Mouse (Mus musculus): Measurements from ENCODE around the gene Mybph. TPM values are rescaled to one million over a fixed set of nuclear protein-coding genes. Genes with fewer than 3 reads are reported as not detected.

Mybph gene
- not detected for polyA plus RNA-seq (2017; shearing (Covaris generic))

GRCm38 (mm10) chr1:134193126-134193525 lies at the start of gene Mybph:
TSS of gene Mybph (plus strand) at chr1:134193448.

GRCm38 (mm10) chr1:134182025-134182424 lies 11.2 kb upstream of the Mybph start, which contains the start of gene Chil1:
TSS of gene Chil1 (plus strand) at chr1:134182176.

GRCm38 (mm10) chr1:134235391-134235921 lies 42.2 kb downstream of the Mybph start, which contains the start of gene Adora1:
TSS of gene Adora1 (minus strand) at chr1:134235431.

Other genes with a start within 250 kb of the Mybph start
- not detected for gene Fmod, start 156.2 kb upstream of the Mybph start, polyA plus RNA-seq (2017; shearing (Covaris generic))
- 273 TPM for gene Btg2, start 114.3 kb upstream of the Mybph start, polyA plus RNA-seq (2017; shearing (Covaris generic))
- not detected for gene Chit1, start 82.2 kb upstream of the Mybph start, polyA plus RNA-seq (2017; shearing (Covaris generic))
- 0.28 TPM for gene Chil1, start 11.3 kb upstream of the Mybph start, polyA plus RNA-seq (2017; shearing (Covaris generic))
- not detected for gene Adora1, start 42.0 kb downstream of the Mybph start, polyA plus RNA-seq (2017; shearing (Covaris generic))
- not detected for gene Myog, start 96.5 kb downstream of the Mybph start, polyA plus RNA-seq (2017; shearing (Covaris generic))
- 0.35 TPM for gene Ppfia4, start 139.5 kb downstream of the Mybph start, polyA plus RNA-seq (2017; shearing (Covaris generic))
- 71.3 TPM for gene Tmem183a, start 168.5 kb downstream of the Mybph start, polyA plus RNA-seq (2017; shearing (Covaris generic))
- not detected for gene 4933406M09Rik, start 192.5 kb downstream of the Mybph start, polyA plus RNA-seq (2017; shearing (Covaris generic))
- gene Cyb5r1, start 212.1 kb downstream of the Mybph start, polyA plus RNA-seq (2017; shearing (Covaris generic)), result 32.5 TPM
- gene Adipor1, start 221.9 kb downstream of the Mybph start, polyA plus RNA-seq (2017; shearing (Covaris generic)), result 44.8 TPM